Mouse (Mus musculus) midbrain, embryonic 11.5 days (tissue): ENCODE data around the gene Ugt1a8. TPM values are rescaled to one million over a fixed set of nuclear protein-coding genes. Genes with fewer than 3 reads are reported as not detected.
"Not testable (repeated sequence)": the region's sequence is repeated elsewhere in the genome, so short reads cannot be mapped to it uniquely, and the experiment has no call there.

Experiments
- ATAC-seq: fragments of 200-750 bp; cut with Nextera tagmentation; 2 replicates; pipeline ENCODE4 v1.8.0; 2017; ENCODE audit warnings: moderate TSS enrichment, moderate library complexity; ENCODE audit not compliant: low FRiP score
- DNase-seq: peaks from one replicate; pipeline ENCODE4 v3.0.0; 2015; ENCODE audit warnings: low spot score; ENCODE audit errors: missing footprints
- H3K27ac ChIP-seq: fragments of 300-500 bp; sonication (generic); 2 replicates; pipeline ENCODE4 v1.5.1; 2014; ENCODE audit warnings: low read depth, low read length
- H3K27me3 ChIP-seq: fragments of 300-500 bp; sonication (generic); 2 replicates; pipeline ENCODE4 v1.6.1; 2014; ENCODE audit warnings: mild to moderate bottlenecking, low read length, moderate library complexity, mixed read lengths; ENCODE audit not compliant: control insufficient read depth, insufficient read depth
- H3K36me3 ChIP-seq: fragments of 300-500 bp; sonication (generic); 2 replicates; pipeline ENCODE4 v1.6.1; 2014; ENCODE audit warnings: mild to moderate bottlenecking, low read length, moderate library complexity, mixed read lengths; ENCODE audit not compliant: control insufficient read depth, insufficient read depth
- H3K4me1 ChIP-seq: fragments of 300-500 bp; sonication (generic); 2 replicates; pipeline ENCODE4 v1.6.1; 2014; ENCODE audit warnings: low read length; ENCODE audit not compliant: control insufficient read depth, insufficient read depth
- H3K4me2 ChIP-seq: fragments of 300-500 bp; sonication (generic); 2 replicates; pipeline ENCODE4 v1.6.1; 2014; ENCODE audit warnings: mild to moderate bottlenecking, moderate library complexity
- H3K4me3 ChIP-seq: fragments of 300-500 bp; sonication (generic); 2 replicates; pipeline ENCODE4 v1.5.1; 2014; ENCODE audit warnings: low read depth, low read length
- H3K9ac ChIP-seq: fragments of 300-500 bp; sonication (generic); 2 replicates; pipeline ENCODE4 v1.6.1; 2014; ENCODE audit warnings: low read length
- H3K9me3 ChIP-seq: fragments of 300-500 bp; sonication (generic); 2 replicates; pipeline ENCODE4 v1.6.1; 2016; ENCODE audit warnings: low read length; ENCODE audit not compliant: control insufficient read depth
- WGBS: fragments of 180-500 bp; shearing (Covaris S2); extraction: QIAGEN DNeasy Blood & Tissue Kit; methylation state at CpG from one replicate; pipeline ENCODE4 v1.1.7; 2014; 5-methylcytosine and 5-hydroxymethylcytosine counted together
- polyA plus RNA-seq: library from polyadenylated mRNA; unstranded; fragments of >200 nt; fragmentation: Nextera tagmentation; extraction: Ambion mirVana; gene quantifications from 2 replicates; pipeline ENCODE4 v1.2.1, GENCODE M21; 2014

Ugt1a8 gene
- polyA plus RNA-seq, 1 experiment from 2014 or later, result not detected

DNA sequence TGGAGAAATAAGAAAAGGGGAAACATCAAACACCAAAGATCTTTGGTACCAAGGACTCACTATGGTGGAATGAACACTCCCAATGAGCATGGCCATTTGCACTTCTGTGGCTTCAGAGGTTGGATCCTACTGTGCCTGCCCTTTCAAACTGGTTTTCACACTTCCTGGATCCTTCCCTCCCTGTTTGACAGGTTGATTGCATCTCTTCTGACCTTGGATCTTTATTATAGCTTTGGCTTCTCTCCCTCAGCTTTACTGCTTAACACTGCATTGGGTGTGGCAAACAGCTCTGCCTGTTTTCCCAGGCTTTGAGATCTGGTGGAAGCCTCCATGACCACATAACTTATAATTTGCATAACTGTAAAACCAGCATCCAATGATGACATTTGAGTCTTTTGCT lies 132.7 kb downstream of the Ugt1a8 start:
- Histone ChIP-seq H3K4me3 (no peak overlapping the region), H3K27me3 (no peaks in the 10 kb centered on the region), H3K4me1 (no peaks in the 10 kb centered on the region), H3K27ac (no peak overlapping the region), H3K9me3 (peaks cover 26% of the 10 kb centered on the region), H3K36me3 (no peaks in the 10 kb centered on the region), H3K4me2 (no peak overlapping the region), H3K9ac (no peak overlapping the region)
- DNase-seq, result peak; percentile 85
- ATAC-seq, result no peak

DNA sequence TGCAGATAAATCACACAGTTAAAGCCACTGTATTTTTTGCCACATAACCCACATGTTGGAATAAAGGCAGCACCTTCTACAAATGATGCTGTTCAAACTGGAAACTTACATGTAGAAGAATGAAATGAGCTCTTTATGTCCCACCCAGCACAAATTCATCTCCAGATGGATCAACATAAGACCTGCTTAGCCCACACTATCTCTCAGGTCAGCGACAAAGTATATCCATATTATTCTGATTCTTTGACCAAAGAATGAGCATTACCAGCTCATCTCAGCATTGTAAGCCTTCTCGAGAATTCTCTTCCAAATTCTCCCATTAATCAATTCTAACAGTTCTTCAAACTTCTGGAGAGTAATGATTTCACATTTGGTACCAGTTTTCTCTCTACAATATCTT lies 134.6 kb downstream of the Ugt1a8 start:
- Histone ChIP-seq H3K4me1 (no peaks in the 10 kb centered on the region), H3K27ac (no peak overlapping the region), H3K4me2 (no peak overlapping the region), H3K27me3 (no peaks in the 10 kb centered on the region), H3K9me3 (peaks cover 28% of the 10 kb centered on the region), H3K36me3 (no peaks in the 10 kb centered on the region), H3K9ac (no peak overlapping the region), H3K4me3 (no peak overlapping the region)
- DNase-seq (peak; percentile 80), ATAC-seq (no peak)
- 54% methylated on average over 2 of the region's 2 CpGs for WGBS

DNA sequence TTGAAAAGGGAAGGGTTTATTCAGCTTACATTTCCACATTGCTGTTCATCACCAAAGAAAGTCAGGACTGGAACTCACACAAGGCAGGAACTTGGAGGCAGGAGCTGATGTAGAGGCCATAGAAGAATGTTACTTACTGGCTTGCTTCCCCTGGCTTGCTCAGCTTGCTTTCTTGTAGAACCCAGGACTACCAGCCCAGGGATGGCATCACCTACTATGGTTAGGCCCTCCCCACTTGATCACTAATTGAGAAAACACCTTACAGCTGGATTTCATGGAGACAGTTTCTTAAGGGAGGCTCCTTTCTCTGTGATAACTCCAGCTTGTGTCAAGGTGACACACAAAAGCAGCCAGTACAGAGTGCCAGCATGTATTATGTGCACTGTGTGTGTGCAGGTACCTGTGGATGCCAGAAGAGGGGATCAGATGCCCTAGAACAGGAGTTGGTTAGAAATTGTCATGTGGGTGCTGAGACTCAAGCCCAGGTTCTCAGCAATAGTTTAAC lies 135.4 kb downstream of the Ugt1a8 start:
- H3K9me3 ChIP-seq, result peaks cover 32% of the 10 kb centered on the region
- not testable (repeated sequence) for H3K27ac ChIP-seq, H3K4me3 ChIP-seq, H3K36me3 ChIP-seq, H3K4me1 ChIP-seq, H3K9ac ChIP-seq, H3K27me3 ChIP-seq, ATAC-seq, H3K4me2 ChIP-seq
- DNase-seq, result peak; percentile 73

DNA sequence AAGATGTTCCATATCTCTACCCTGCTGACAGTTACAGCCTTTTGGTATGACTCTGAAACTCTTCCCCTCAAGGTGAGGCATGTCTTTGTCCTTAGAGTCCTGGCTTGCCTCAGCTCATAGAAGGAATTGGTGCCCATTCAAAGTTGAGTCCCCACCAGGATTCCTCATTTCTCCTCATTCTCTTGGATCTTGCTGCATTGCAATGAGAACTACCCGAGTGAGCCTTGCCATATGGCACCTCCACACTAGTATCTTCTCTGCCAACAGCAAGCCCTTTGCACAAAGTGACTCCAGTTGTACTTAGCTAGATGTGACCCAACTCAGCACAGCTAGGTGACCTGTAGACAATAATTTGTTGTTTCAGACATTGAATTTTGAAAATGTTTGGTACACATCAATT lies 136.0 kb downstream of the Ugt1a8 start:
- H3K36me3 ChIP-seq, result no peaks in the 10 kb centered on the region
- H3K9me3 ChIP-seq, result peaks cover 37% of the 10 kb centered on the region
- WGBS, result 61% methylated on average over 1 of the region's 1 CpGs
- no peaks in the 10 kb centered on the region for H3K27me3 ChIP-seq
- no peak for ATAC-seq
- H3K9ac ChIP-seq, result no peak overlapping the region
- DNase-seq, result no peak
- no peak overlapping the region for H3K4me3 ChIP-seq
- no peak overlapping the region for H3K27ac ChIP-seq
- no peak overlapping the region for H3K4me2 ChIP-seq
- no peaks in the 10 kb centered on the region for H3K4me1 ChIP-seq

DNA sequence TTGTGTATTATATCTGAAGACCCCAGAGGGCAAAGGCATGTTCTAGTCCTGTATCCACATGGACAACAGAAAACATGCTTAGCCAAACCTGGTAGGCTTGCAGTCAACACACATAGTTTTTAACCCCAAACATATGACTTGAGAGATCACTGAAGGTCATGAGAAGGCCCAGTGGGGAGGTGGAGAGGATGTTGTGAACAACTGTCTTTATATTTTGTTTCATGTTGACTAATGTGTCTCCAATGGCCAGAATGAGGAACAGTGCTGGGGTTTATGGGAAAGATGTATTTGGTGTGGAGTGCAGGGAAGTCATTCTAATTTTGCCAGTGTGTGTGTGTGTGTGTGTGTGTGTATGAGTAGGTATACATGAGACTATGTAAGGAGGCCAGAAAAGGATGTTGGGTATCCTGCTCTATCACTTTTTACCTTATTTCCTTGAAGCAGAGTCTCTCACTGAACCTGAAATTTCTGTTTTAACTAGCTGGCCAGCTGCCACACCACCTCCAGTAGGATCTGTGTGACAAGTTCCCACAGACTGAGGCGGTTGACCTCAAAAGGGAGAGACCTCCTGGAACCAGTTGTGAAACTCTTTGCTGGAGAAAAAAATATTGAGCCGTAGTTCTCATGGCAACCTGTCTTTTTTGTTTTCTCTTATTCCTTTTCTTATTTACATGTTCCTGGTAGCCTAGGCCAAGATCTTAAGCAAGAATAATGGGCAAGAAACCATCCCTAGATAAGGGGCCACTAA lies 136.6 kb downstream of the Ugt1a8 start:
- Histone ChIP-seq H3K4me3 (no peak overlapping the region), H3K4me1 (no peaks in the 10 kb centered on the region), H3K36me3 (no peaks in the 10 kb centered on the region), H3K4me2 (no peak overlapping the region), H3K27ac (no peak overlapping the region), H3K27me3 (no peaks in the 10 kb centered on the region), H3K9ac (no peak overlapping the region), H3K9me3 (peaks cover 43% of the 10 kb centered on the region)
- WGBS, result 68% methylated on average over 2 of the region's 2 CpGs
- DNase-seq (no peak), ATAC-seq (no peak)

DNA sequence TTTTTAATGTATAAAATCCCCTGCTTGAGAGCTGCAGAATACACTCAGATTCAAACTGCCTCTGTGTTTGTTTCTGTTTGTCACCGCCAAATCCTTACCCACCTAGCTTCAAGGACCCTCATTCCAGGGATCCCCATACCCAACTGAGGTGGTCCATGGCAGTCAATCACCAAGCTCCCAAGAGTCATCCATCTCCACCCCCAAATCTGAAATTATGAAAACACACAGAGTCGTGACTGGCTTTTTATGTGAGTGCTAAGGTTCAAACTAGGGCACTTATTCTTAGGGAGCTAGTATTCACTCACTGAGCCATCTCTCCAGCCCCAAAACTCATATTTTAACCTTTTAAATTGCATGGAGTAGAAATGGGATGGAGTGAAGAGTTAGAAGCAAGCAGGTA lies 137.7 kb downstream of the Ugt1a8 start:
- H3K27me3 ChIP-seq, H3K36me3 ChIP-seq, H3K9ac ChIP-seq, H3K27ac ChIP-seq, DNase-seq, ATAC-seq, H3K4me2 ChIP-seq, H3K4me1 ChIP-seq, H3K4me3 ChIP-seq: not testable (repeated sequence)
- H3K9me3 ChIP-seq, result peaks cover 54% of the 10 kb centered on the region
- WGBS, result 44% methylated on average over 2 of the region's 2 CpGs

DNA sequence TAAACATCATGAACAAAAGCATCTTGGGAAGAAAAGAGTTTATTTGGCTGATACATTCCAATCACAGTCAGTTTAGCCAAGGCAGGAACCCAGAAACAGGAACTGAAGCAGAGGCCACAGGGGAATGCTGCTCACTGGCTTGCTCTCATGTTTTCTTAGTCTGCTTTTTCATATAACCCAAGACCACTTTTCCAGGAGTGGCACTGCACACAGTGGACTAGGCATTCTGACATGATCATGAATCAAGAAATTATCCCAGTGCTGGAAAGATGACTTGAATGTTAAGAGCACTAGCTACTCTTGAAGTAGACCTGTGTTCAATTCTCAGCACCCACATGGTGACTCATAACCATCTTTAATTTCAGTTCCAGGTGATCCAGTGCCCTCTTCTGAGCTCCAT lies 138.1 kb downstream of the Ugt1a8 start:
- DNase-seq, result no peak
- no peak overlapping the region for H3K4me2 ChIP-seq
- H3K27ac ChIP-seq, result no peak overlapping the region

DNA sequence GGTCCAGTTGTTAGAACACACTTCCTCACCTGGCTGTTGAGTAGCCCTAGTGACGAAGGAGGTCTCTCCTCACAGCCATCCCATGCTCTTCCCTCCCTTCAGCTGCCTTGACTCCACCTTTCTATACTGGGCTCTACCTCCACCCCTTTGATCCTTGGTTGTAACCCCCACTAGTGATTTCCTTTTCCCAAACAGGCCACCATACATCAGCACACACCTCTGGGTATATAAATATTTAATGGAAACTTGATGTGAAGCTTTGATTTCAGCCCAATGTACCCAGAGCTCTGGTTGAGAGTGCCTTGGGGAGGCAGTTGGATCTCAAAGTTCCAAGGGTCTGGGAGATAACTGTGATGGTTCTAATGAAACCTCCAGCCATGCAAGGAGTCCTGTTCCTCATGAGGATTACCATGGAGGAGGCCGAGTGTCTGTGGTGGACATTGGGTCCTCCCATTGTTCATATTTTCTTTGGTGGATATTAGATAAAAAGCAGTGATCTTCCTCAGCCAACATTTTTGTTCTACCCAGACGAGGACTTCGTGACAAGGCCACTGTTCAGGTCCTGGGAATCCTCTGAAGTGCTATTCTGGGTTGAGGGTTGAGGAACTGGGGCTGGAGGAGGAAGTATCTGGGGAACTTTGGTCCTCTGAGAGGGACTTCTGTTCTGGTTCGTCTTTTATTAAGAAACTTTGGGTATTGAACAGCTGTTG lies 139.2 kb downstream of the Ugt1a8 start, which contains the start of gene Mroh2a:
Gene Mroh2a, plus strand, starts transcription at position 317 of the 710 bp plus-strand sequence.
- Histone ChIP-seq H3K4me3 (no peak within 1 kb of the TSS), H3K4me2 (no peak within 1 kb of the TSS), H3K36me3 (no peaks in the 10 kb centered on the region), H3K27me3 (no peaks in the 10 kb centered on the region), H3K9me3 (peaks cover 69% of the 10 kb centered on the region), H3K4me1 (no peaks in the 10 kb centered on the region), H3K9ac (no peak within 1 kb of the TSS), H3K27ac (no peak within 1 kb of the TSS)
- ATAC-seq (no peak), DNase-seq (no peak)
- WGBS, result 51% methylated on average over 5 of the region's 5 CpGs

More for the DNA sequence above, 138.1 kb downstream of the Ugt1a8 start:
- Histone ChIP-seq H3K4me1 (no peaks in the 10 kb centered on the region), H3K27me3 (no peaks in the 10 kb centered on the region), H3K4me3 (no peak overlapping the region), H3K36me3 (no peaks in the 10 kb centered on the region), H3K9ac (no peak overlapping the region), H3K9me3 (peaks cover 59% of the 10 kb centered on the region)
- no peak for ATAC-seq

DNA sequence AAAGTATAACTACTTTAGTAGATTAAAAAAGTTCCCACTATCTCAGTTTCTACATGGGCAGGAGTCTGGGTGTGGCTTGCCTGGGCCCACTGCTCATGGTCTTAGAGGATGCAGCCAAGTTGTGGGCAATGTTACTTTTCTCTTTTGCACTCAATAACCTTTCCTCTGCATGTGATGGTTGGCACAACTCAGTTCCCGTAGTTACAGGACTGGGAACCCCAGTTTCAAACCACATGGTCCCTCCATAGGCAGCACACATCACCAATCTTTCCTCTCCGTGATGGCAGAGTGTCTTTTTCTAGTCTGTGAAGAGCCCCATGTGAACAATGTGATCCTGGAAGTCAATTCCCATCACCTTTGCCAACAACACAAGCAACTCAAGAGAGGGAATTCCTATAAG lies 139.9 kb downstream of the Ugt1a8 start:
- ATAC-seq (no peak), DNase-seq (no peak)
- Histone ChIP-seq H3K4me3 (no peak overlapping the region), H3K27ac (no peak overlapping the region), H3K9ac (no peak overlapping the region), H3K36me3 (no peaks in the 10 kb centered on the region), H3K4me2 (no peak overlapping the region), H3K4me1 (no peaks in the 10 kb centered on the region), H3K27me3 (no peaks in the 10 kb centered on the region), H3K9me3 (peaks cover 72% of the 10 kb centered on the region)
- 59% methylated on average over 2 of the region's 2 CpGs for WGBS
